Mouse (Mus musculus) limb, embryonic 11.5 days (tissue): ENCODE data around the gene Gpr165. TPM values are rescaled to one million over a fixed set of nuclear protein-coding genes. Genes with fewer than 3 reads are reported as not detected.

Source experiments
- ATAC-seq: fragments of 200-750 bp; cut with Nextera tagmentation; 2 replicates; pipeline ENCODE4 v1.8.0; 2017; ENCODE audit warnings: low read depth; ENCODE audit not compliant: insufficient number of reproducible peaks, low FRiP score, low TSS enrichment
- DNase-seq: peaks from one replicate; pipeline ENCODE4 v3.0.0-alpha.2; 2015; ENCODE audit warnings: low spot score
- H3K27ac ChIP-seq: fragments of 300-500 bp; sonication (generic); replicated peaks from 2 replicates; pipeline ENCODE4 v1.5.1; 2014; ENCODE audit warnings: low read depth, mild to moderate bottlenecking, low read length
- H3K27me3 ChIP-seq: fragments of 300-500 bp; sonication (generic); 2 replicates; pipeline ENCODE4 v1.6.1; 2014; ENCODE audit warnings: mild to moderate bottlenecking, low read length, mixed read lengths; ENCODE audit not compliant: control insufficient read depth, insufficient read depth
- H3K36me3 ChIP-seq: fragments of 300-500 bp; sonication (generic); 2 replicates; pipeline ENCODE4 v1.6.1; 2014; ENCODE audit warnings: mild to moderate bottlenecking, low read length, moderate library complexity, mixed read lengths; ENCODE audit not compliant: control insufficient read depth, insufficient read depth
- H3K4me1 ChIP-seq: fragments of 300-500 bp; sonication (generic); 2 replicates; pipeline ENCODE4 v1.6.1; 2014; ENCODE audit warnings: low read length, mixed read lengths; ENCODE audit not compliant: control insufficient read depth, insufficient read depth
- H3K4me2 ChIP-seq: fragments of 300-500 bp; sonication (generic); 2 replicates; pipeline ENCODE4 v1.6.1; 2014; ENCODE audit warnings: low read depth, mild to moderate bottlenecking, moderate library complexity; ENCODE audit not compliant: severe bottlenecking
- H3K4me3 ChIP-seq: fragments of 300-500 bp; sonication (generic); 2 replicates; pipeline ENCODE4 v1.5.1; 2014; ENCODE audit warnings: low read depth, low read length
- H3K9ac ChIP-seq: fragments of 300-500 bp; sonication (generic); 2 replicates; pipeline ENCODE4 v1.6.1; 2014; ENCODE audit warnings: mild to moderate bottlenecking, low read length
- H3K9me3 ChIP-seq: fragments of 300-500 bp; sonication (generic); 2 replicates; pipeline ENCODE4 v1.6.1; 2016; ENCODE audit warnings: low read length; ENCODE audit not compliant: control insufficient read depth
- WGBS: fragments of 180-500 bp; shearing (Covaris S2); extraction: QIAGEN DNeasy Blood & Tissue Kit; methylation state at CpG from one replicate; pipeline ENCODE4 v1.1.7; 2014; 5-methylcytosine and 5-hydroxymethylcytosine counted together
- polyA plus RNA-seq: library from polyadenylated mRNA; unstranded; fragments of >200 nt; fragmentation: Nextera tagmentation; extraction: Ambion mirVana; gene quantifications from 2 replicates; pipeline ENCODE4 v1.2.1, GENCODE M21; 2014

Gpr165 gene
- 0.37 and 0.47 TPM in 2 replicates for polyA plus RNA-seq

DNA sequence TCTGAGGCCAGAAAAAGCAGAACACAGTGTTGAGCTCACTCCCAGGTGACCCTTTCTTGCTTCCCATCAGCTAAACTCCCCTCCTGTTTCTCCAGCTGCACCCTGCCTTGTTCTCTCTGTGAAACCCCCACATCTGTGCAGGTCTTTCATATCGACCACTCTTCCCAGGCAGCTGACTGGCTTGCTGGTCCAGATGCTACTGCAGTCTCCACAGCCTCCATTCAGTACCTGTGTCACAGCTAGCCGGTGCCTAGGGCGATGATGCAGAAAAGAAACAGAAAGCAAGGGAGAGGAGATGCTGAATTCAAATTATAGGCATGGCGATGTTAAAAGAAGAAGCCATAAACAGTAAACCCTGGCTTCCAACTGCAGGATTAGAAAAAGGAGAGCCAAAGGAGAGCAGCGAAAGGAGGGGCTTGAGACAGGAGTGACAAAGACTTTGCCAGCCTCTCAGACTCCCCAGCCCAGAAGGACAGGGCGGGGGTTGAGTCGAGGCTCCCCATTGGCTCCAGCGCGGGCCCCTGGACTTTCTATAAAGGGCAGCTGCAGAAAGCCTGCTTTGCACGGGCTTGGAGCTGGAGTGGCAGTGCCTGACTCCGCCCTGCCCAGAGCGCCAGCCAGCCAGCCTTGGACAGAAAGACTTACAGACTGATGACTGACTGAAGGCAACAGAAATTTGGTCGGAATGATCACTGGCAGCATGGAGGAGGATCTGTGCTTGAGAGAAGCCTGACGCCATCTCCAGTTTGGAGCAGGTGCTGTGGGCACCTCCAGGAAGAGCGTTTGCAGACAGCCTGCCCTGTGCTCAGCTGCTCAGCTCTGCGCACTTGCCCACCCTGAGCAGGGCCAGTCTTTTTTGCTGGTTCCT, at the start of gene Gpr165:
TSS of gene Gpr165 (plus strand) at position 535 of the 868 bp plus-strand sequence.
- Histone ChIP-seq H3K4me1 (no peaks in the 10 kb centered on the region), H3K27ac (no peak within 1 kb of the TSS), H3K27me3 (no peaks in the 10 kb centered on the region), H3K36me3 (no peaks in the 10 kb centered on the region), H3K4me2 (peak within 1 kb of the TSS; percentile 34; the same call in 1 of the 2 replicates), H3K4me3 (peak within 1 kb of the TSS; percentile 7; the same call in 1 of the 2 replicates), H3K9ac (no peak within 1 kb of the TSS), H3K9me3 (no peaks in the 10 kb centered on the region)
- ATAC-seq (peak; percentile 95), DNase-seq (peak; percentile 61)
- WGBS: 23% methylated on average over 16 of the region's 16 CpGs

DNA sequence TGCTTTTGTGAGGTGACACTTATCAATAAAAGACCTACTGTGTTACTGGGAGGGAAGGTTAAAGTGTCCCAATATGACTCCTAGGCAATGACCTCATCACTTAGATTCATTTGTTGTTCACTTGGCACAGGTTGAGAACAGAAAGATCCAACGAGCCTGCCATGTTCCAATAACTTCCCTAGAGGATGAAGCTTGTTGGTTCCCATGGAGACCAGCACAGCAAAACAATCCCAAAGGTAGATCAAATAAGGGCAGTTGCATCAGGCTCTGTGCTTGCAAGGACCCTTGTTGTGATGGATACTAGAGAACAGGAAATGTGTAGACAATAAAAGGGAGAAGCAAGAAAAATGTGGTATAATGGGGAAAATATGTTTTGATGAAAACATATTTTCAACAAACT, 38.4 kb upstream of the Gpr165 start:
- Histone ChIP-seq H3K27ac (no peak overlapping the region), H3K4me3 (no peak overlapping the region), H3K4me1 (no peaks in the 10 kb centered on the region), H3K9me3 (no peaks in the 10 kb centered on the region), H3K36me3 (no peaks in the 10 kb centered on the region), H3K27me3 (no peaks in the 10 kb centered on the region), H3K9ac (no peak overlapping the region), H3K4me2 (no peak overlapping the region)
- DNase-seq: no peak
- no peak for ATAC-seq
- WGBS: 69% methylated on average over 1 of the region's 1 CpGs
